Mouse (Mus musculus) left cerebral cortex, adult 2 months (tissue): ENCODE measurements around the gene AY761185. TPM values are rescaled to one million over a fixed set of nuclear protein-coding genes. Genes with fewer than 3 reads are reported as not detected.
"Not testable (repeated sequence)": the region's sequence is repeated elsewhere in the genome, so short reads cannot be mapped to it uniquely, and the experiment has no call there.

ENCODE experiments used
- DNase-seq, 2 experiments: peaks; one replicate each; pipeline ENCODE4 v3.0.0; 2021 to 2022; ENCODE audit warnings: low spot score in 2 of 2, mixed read lengths in 1 of 2; ENCODE audit errors: extremely low spot score in 1 of 2
- H3K27ac ChIP-seq: fragments of 200-600 bp; 2 replicates; pipeline ENCODE4 v1.8.1; 2022
- H3K4me3 ChIP-seq: fragments of 200-600 bp; 2 replicates; pipeline ENCODE4 v1.8.1; 2022
- CTCF ChIP-seq: fragments of 200-600 bp; IDR thresholded peaks from 2 replicates; pipeline ENCODE4 v1.8.1; 2022; ENCODE audit warnings: antibody characterized with exemption, mild to moderate bottlenecking, moderate library complexity
- intact Hi-C: fragments of 180-260 bp; cut with DNase I; formaldehyde crosslinking; loops from one replicate; pipeline ENCODE4 v1.15.1; 2025
- long read RNA-seq, 2 experiments: library from polyadenylated mRNA; stranded (forward); transcript quantifications; one replicate each; pipeline ENCODE4 v2.0.0; 2021; ENCODE audit warnings: borderline mapping rate in 2 of 2
- total RNA-seq, 2 experiments: library from RNA; stranded (reverse); gene quantifications; 2 replicates each; pipeline ENCODE4 v1.2.3; 2021

Gene AY761185
- not detected for total RNA-seq
- long read RNA-seq, experiment 1 = 0 reads
- long read RNA-seq, experiment 2 = 0 reads

GRCm38 (mm10) chr8:20944610-20945009, at the start of gene AY761185:
TSS of gene AY761185 (minus strand) at chr8:20944710.
- no peak for TF ChIP-seq CTCF
- no peak for DNase-seq
- Histone ChIP-seq H3K4me3 (no peak within 1 kb of the TSS), H3K27ac (no peak within 1 kb of the TSS)
- intact Hi-C loops = no loop called here

GRCm38 (mm10) chr8:20994042-20994441, 49.5 kb upstream of the AY761185 start:
- intact Hi-C loops = loop anchor here (2.0 kb wide), 1 partner anchor 17 kb away; no protein-coding TSS in a partner anchor
- not testable (repeated sequence) for H3K4me3 ChIP-seq, H3K27ac ChIP-seq, DNase-seq

GRCm38 (mm10) chr8:20979846-20980245, 35.3 kb upstream of the AY761185 start:
- no peak for DNase-seq
- Histone ChIP-seq H3K4me3 (no peak overlapping the region), H3K27ac (no peak overlapping the region)
- TF ChIP-seq CTCF = no peak
- intact Hi-C loops = no loop called here

DNA sequence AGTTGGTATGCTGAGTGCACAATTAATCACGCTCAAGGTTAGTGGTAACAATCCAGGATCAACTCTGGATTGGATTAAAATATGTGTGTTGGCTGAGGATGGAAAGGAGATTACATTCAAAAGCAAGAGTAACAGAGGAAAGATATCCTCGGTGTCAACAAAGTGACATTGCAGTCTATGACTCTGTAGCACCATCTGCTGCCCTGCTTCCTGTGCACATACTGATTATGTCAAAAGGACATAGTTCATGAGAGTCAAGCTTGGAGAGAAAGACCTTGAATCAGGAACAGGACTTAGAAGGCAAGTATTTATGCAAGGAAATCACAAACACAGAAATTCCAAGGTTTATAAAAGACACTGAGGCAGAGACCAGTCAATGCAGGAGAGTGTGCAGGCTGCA, 20.0 kb upstream of the AY761185 start:
- no peak for DNase-seq
- H3K27ac ChIP-seq = no peak overlapping the region
- no peak for TF ChIP-seq CTCF
- intact Hi-C loops = no loop called here
- H3K4me3 ChIP-seq = no peak overlapping the region

DNA sequence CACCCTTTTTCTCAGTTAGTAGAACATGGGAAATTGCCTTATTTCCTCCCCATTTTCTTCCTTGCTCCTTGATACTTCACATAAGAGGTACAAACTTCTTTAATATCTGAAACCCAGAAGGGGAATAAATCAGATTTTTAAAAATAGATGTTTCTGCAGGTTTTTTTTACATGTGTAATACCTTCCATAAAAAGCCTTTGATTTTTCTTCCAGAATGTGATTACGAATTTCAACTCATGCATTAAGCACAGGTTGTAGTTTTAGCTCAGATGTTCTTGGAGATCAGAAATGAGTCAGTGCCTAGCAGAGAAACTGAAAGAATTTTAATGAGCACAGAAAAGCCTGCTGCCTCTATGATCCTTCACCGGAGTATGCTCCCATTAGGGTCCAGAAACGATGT, 22.5 kb downstream of the AY761185 start, which contains the start of gene Gm6040:
Gene Gm6040, minus strand, starts transcription at position 101 of the 400 bp plus-strand sequence.
- Histone ChIP-seq H3K27ac (no peak within 1 kb of the TSS), H3K4me3 (no peak within 1 kb of the TSS)
- DNase-seq = no peak
- TF ChIP-seq CTCF = no peak
- intact Hi-C loops = no loop called here

DNA sequence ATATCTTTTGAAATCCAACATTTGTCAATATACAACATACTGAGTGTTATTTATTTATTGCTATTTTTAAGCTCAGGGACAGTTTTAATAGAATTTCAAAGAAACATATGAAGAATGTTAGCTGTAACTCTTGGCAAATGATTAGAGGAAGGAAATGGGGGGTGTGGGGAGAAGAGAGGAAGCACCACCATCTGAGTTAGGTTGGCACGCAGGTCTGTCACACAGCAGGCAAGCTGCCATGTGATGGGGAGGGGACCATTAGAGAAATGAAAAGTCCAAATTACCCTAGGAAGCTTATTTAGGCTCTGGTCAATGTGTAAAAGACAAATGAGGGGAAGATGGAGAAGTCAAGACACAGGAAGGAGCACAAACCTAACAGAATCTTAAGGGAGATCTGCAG, 32.2 kb downstream of the AY761185 start:
- intact Hi-C loops = no loop called here
- TF ChIP-seq CTCF = no peak
- DNase-seq = no peak
- no peak overlapping the region for H3K27ac ChIP-seq
- H3K4me3 ChIP-seq = no peak overlapping the region

GRCm38 (mm10) chr8:20908256-20908655, 36.3 kb downstream of the AY761185 start:
- Histone ChIP-seq H3K27ac (no peak overlapping the region), H3K4me3 (no peak overlapping the region)
- DNase-seq = no peak
- intact Hi-C loops = no loop called here
- no peak for TF ChIP-seq CTCF

DNA sequence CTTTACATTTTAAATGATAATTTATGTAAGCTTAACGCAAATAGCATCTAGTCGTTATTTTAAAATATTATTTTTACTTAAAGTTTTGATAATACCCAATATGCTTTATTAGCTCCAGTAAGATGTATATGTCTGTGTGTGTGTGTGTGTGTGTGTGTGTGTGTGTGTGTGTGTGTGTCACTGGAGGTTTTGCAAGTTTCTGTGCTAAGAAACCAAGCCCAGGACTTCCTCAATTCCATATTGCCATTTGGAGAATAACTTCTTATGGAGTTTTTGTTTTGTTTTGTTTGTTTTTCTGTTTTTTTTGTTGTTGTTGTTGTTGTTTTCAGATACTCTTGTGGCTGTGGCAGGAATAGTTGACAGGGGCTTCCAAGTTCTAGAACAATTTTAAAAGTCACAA, 37.4 kb downstream of the AY761185 start:
- no peak for DNase-seq
- TF ChIP-seq CTCF = no peak
- H3K27ac ChIP-seq = no peak overlapping the region
- intact Hi-C loops = no loop called here
- no peak overlapping the region for H3K4me3 ChIP-seq

GRCm38 (mm10) chr8:20902527-20902926, 42.0 kb downstream of the AY761185 start, which contains the start of gene Gm15056:
TSS of gene Gm15056 (minus strand) at chr8:20902627.
- H3K27ac ChIP-seq = no peak within 1 kb of the TSS
- no peak for DNase-seq
- no peak for TF ChIP-seq CTCF
- intact Hi-C loops = no loop called here
- H3K4me3 ChIP-seq = no peak within 1 kb of the TSS

Other genes with a start within 250 kb of the AY761185 start
- not detected for gene Defb33, start 52.0 kb downstream of the AY761185 start, total RNA-seq
- not detected for gene Gm15056, start 42.1 kb downstream of the AY761185 start, total RNA-seq
- not detected for gene Gm6040, start 22.6 kb downstream of the AY761185 start, total RNA-seq
- not detected for gene Defa21, start 80.8 kb upstream of the AY761185 start, total RNA-seq
- not detected for gene Defa23, start 110.3 kb upstream of the AY761185 start, total RNA-seq
- not detected for gene Defa35, start 120.3 kb upstream of the AY761185 start, total RNA-seq
- not detected for gene Defa25, start 139.7 kb upstream of the AY761185 start, total RNA-seq
- gene Gm14851, start 151.3 kb upstream of the AY761185 start, total RNA-seq = not detected
- gene Defa30, start 189.9 kb upstream of the AY761185 start, total RNA-seq = not detected
- gene Defa22, start 217.6 kb upstream of the AY761185 start, total RNA-seq = not detected
- gene Defa31, start 246.9 kb upstream of the AY761185 start, total RNA-seq = not detected